Mouse (Mus musculus): ENCODE measurements around the gene Impg1.

- TF ChIP-seq CTCF (IDR thresholded peaks at IDR 0.05) = no peak
- no peak for TF ChIP-seq EP300 (IDR thresholded peaks at IDR 0.05)
These were observed 74.3 kb downstream of the Impg1 start for GRCm38 (mm10) chr9:80391002-80391401.

Data from lung, postnatal 0 days (tissue).